ENCODE assay signal across 24 mouse cellular contexts in the genomic region with DNA sequence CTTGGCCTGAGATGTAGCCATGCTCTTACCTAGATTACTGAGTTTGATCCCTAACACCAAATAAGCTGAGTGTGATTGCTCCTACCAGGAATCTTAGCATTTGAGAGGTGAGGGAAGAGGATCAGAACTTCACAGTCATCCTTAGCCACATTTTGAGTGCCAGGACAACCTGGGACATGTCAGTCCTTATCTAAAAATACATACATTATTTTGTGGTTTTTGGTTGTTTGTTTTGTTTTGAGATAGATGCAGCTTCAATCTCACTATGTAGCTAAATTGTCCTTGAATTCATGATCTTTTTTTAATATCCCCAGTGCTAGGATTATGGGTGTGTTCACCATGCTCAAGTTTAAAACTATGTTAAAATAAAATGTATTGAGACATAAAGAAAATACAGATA. TPM values are rescaled to one million over a fixed set of nuclear protein-coding genes. Genes with fewer than 3 reads are reported as not detected.
A peak's percentile ranks its signal among the peaks of the same experiment; 100 is the strongest.
DNase-seq lines count a peak whose midpoint lies in the region; ATAC-seq and TF ChIP-seq lines count a peak whose summit lies in the region.
"Had no signal": no experiment of that assay in that cellular context is flagged by ENCODE, and none has a peak within 500 bp of the region (broad histone marks: within the 10 kb centered on the region; RNA-seq: fewer than 3 reads in every experiment).

No protein-coding gene starts in this region.

- TF ChIP-seq RAD21 in MEL (IDR thresholded peaks at IDR 0.05; ENCODE audit: low read depth, low read length): no peak

- ATAC-seq in megakaryocyte progenitor cell, adult 5-6 weeks (replicated peaks; ENCODE audit: poor library complexity): peak; percentile 67
- ATAC-seq in megakaryocyte-erythroid progenitor cell, adult 5-6 weeks (replicated peaks; ENCODE audit: low FRiP score, low TSS enrichment, poor library complexity, severe bottlenecking): peak; percentile 70
- no peak for ATAC-seq in lung, postnatal 0 days
- ATAC-seq: activated CD4-positive, CD25-positive, alpha-beta regulatory T cell, adult 4 months; CD4-positive, CD25-positive, alpha-beta regulatory T cell, adult 4 months; Patski had no signal

- TF ChIP-seq EP300 in MEL (IDR thresholded peaks at IDR 0.05; ENCODE audit: low read depth in 1 of 2, low read length in 2 of 2): peak in 1 of 2 experiments; percentile 52; a peak in 3 of 4 replicates
- no peak for TF ChIP-seq EP300 in lung, postnatal 0 days (IDR thresholded peaks at IDR 0.05)

- H3K27me3 ChIP-seq in MEL (ENCODE audit: control insufficient read depth in 1 of 2, insufficient read depth in 2 of 2, low read length in 2 of 2): no peaks in the 10 kb centered on the region
- no peaks in the 10 kb centered on the region for H3K27me3 ChIP-seq in lung, postnatal 0 days (replicated peaks; ENCODE audit: insufficient read depth, low read length)
- H3K27me3 ChIP-seq: CH12.LX, Patski had no signal

- H3K79me2 ChIP-seq in MEL (ENCODE audit: control insufficient read depth, insufficient read depth, low read length, poor library complexity): no peaks in the 10 kb centered on the region

- no peak for TF ChIP-seq POLR2A in MEL (IDR thresholded peaks at IDR 0.05; ENCODE audit: control insufficient read depth in 1 of 2, insufficient read depth in 1 of 2, low read depth in 1 of 2, low read length in 2 of 2, poor library complexity in 1 of 2)

- peaks cover 6 to 22% of the 10 kb centered on the region in 2 experiments for H3K4me1 ChIP-seq in MEL (ENCODE audit: control insufficient read depth in 1 of 2, insufficient read depth in 2 of 2, low read length in 2 of 2)
- H3K4me1 ChIP-seq in lung, postnatal 0 days (ENCODE audit: insufficient read depth, low read depth, low read length): no peaks in the 10 kb centered on the region

- H3K4me2 ChIP-seq in lung, postnatal 0 days (replicated peaks; ENCODE audit: low read depth, low read length): no peak overlapping the region

- H3K9me3 ChIP-seq in MEL (replicated peaks; ENCODE audit: insufficient read depth, low read length): no peaks in the 10 kb centered on the region
- H3K9me3 ChIP-seq in lung, postnatal 0 days (ENCODE audit: low read length): no peaks in the 10 kb centered on the region
- H3K9me3 ChIP-seq: G1E had no signal

- DNase-seq in MEL (ENCODE audit: low read depth, low spot score): no peak
- peak; percentile 24 for DNase-seq in c-Kit-positive CD71-positive TER-119-negative erythroid progenitor cells, embryonic 14.5 days (ENCODE audit: low read depth)
- no peak for DNase-seq in lung, postnatal 0 days (ENCODE audit: low spot score)
- DNase-seq in kidney, adult 9 months: no peak
- no peak for DNase-seq in kidney, adult 11 months
- DNase-seq in urinary bladder, postnatal 4 days (ENCODE audit: low spot score in 2 of 2): no peak
- DNase-seq: adrenal gland, adult 2 months; adrenal gland, adult 8-10 months; adrenal gland, postnatal 10 days; adrenal gland, postnatal 14 days; adrenal gland, postnatal 25 days; adrenal gland, postnatal 36 days; B cell, adult 2 months; cerebellum, adult 11 months; cerebellum, adult 11-12 months; cerebellum, adult 18-20 months; cerebellum, adult 2 months had no signal

- no peak overlapping the region for H3K27ac ChIP-seq in MEL (ENCODE audit: control insufficient read depth, low read depth, low read length)
- H3K27ac ChIP-seq in lung, postnatal 0 days (ENCODE audit: low read length): no peak overlapping the region

- H3K4me3 ChIP-seq in MEL (ENCODE audit: control insufficient read depth in 1 of 2, insufficient read depth in 1 of 2, low read depth in 2 of 2, low read length in 2 of 2): no peak overlapping the region
- H3K4me3 ChIP-seq in lung, postnatal 0 days (ENCODE audit: low read depth, low read length): no peak overlapping the region

- peaks cover 12 to 22% of the 10 kb centered on the region in 2 experiments for H3K36me3 ChIP-seq in MEL (ENCODE audit: control insufficient read depth in 1 of 2, insufficient read depth in 2 of 2, low read length in 2 of 2)
- H3K36me3 ChIP-seq in lung, postnatal 0 days (ENCODE audit: insufficient read depth, low read length): no peaks in the 10 kb centered on the region

- no peak overlapping the region for H3K9ac ChIP-seq in MEL (ENCODE audit: control insufficient read depth, low read depth, low read length, poor library complexity, severe bottlenecking)
- H3K9ac ChIP-seq in lung, postnatal 0 days (replicated peaks; ENCODE audit: low read depth): no peak overlapping the region

- TF ChIP-seq CTCF in MEL (IDR thresholded peaks at IDR 0.05 in 2 of 3, conservative IDR thresholded peaks at IDR 0.05 in 1 of 3; ENCODE audit: control insufficient read depth in 1 of 3, insufficient read depth in 1 of 3, low read depth in 2 of 3, low read length in 3 of 3, poor library complexity in 1 of 3, severe bottlenecking in 1 of 3): no peak
- no peak for TF ChIP-seq CTCF in lung, postnatal 0 days (IDR thresholded peaks at IDR 0.05)

TF ChIP-seq in MEL, 35 proteins besides CTCF, POLR2A, EP300 and RAD21:
- TF ChIP-seq USF1 (IDR thresholded peaks at IDR 0.05; ENCODE audit: low read depth, low read length): no peak
- TF ChIP-seq BHLHE40 (IDR thresholded peaks at IDR 0.05; ENCODE audit: borderline replicate concordance, low read depth, low read length): no peak
- TF ChIP-seq MXI1 (IDR thresholded peaks at IDR 0.05; ENCODE audit: low read depth, low read length): no peak
- TF ChIP-seq CHD2 (IDR thresholded peaks at IDR 0.05; ENCODE audit: low read length): no peak
- peak; percentile 50; the same call in 1 of the 2 replicates for TF ChIP-seq RCOR1 (IDR thresholded peaks at IDR 0.05; ENCODE audit: low read depth, low read length)
- TF ChIP-seq TCF12 (IDR thresholded peaks at IDR 0.05; ENCODE audit: low read depth, low read length): peak; percentile 53; the same call in 1 of the 2 replicates
TF ChIP-seq in MEL: peak in this region for 2.

RNA-seq across cellular contexts. Expression of a gene that starts 34.1 kb away (rescaled TPM):
- 147 and 154 TPM in 2 replicates for total RNA-seq in MEL (2012; rRNA removed)
- polyA plus RNA-seq in MEL (2012; ENCODE audit: insufficient read depth in 1 of 2, insufficient read length in 2 of 2, low read depth in 1 of 2, low replicate concordance in 2 of 2, missing spikeins in 1 of 2): 100 to 1,000 TPM in 1 of 2 experiments, not detected in 1; 228 TPM
- total RNA-seq in megakaryocyte progenitor cell, adult 5-6 weeks (2015): 245 and 255 TPM in 2 replicates
- total RNA-seq in megakaryocyte progenitor cell, adult 5-6 weeks (2017): 673 and 874 TPM in 2 replicates
- total RNA-seq in megakaryocyte-erythroid progenitor cell, adult 5-6 weeks (2014; fragmentation: Nextera tagmentation): 270 and 301 TPM in 2 replicates
- total RNA-seq in megakaryocyte-erythroid progenitor cell, adult 5-6 weeks (2017): 1,022 TPM in 2 replicates
- 20.7 and 25.2 TPM in 2 replicates for polyA plus RNA-seq in lung, postnatal 0 days (2015; fragmentation: Nextera tagmentation; extraction: Ambion mirVana)
